Mouse (Mus musculus): ENCODE results near the gene Defb10.
"Not testable (repeated sequence)": the region's sequence is repeated elsewhere in the genome, so short reads cannot be mapped to it uniquely, and the experiment has no call there.

- TF ChIP-seq POLR2A (IDR thresholded peaks at IDR 0.05; ENCODE audit: borderline replicate concordance, low read depth, low read length); CTCF (IDR thresholded peaks at IDR 0.05; ENCODE audit: low read depth, low read length): not testable (repeated sequence)
Observed at GRCm38 (mm10) chr8:21906290-21906689, 47.6 kb downstream of the Defb10 start, which contains the start of gene Defb11.
